Mouse (Mus musculus) left cerebral cortex, adult 8-10 months (tissue): ENCODE measurements around the gene Tmem88. TPM values are rescaled to one million over a fixed set of nuclear protein-coding genes. Genes with fewer than 3 reads are reported as not detected.

ENCODE experiments used
- DNase-seq, 2 experiments: peaks; one replicate each; pipeline ENCODE4 v3.0.0; 2022; ENCODE audit warnings: low spot score in 2 of 2
- total RNA-seq, 4 experiments: library from RNA; stranded (reverse); gene quantifications; 2 replicates each; pipeline ENCODE4 v1.2.4; 2022

Gene Tmem88
- total RNA-seq, 4 experiments from 2014 or later = 3.3 to 4.8 (median 3.5) TPM

DNA sequence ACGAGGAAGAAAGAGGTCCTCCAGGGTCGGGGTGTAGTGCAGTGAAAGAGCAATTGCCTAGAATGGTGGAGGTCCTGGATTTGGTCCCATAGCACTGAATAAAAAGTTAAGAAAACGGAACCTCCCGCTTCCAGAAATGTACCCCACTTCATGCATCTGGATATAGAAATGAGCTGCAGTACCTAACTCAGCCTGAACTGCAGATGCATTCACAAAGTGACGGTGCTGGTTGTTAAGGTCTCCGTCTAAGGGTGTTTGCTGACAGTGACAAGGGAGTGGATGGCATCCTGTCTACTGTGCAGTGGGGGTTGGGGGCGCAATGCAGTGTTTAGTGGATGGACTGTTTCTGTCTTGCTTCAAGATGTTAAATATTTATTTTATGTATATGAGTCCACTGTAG is 11.3 kb downstream of the Tmem88 start:
- no peak for DNase-seq

- no peak for DNase-seq
These were observed 13.1 kb downstream of the Tmem88 start for GRCm38 (mm10) chr11:69384979-69385378.

DNA sequence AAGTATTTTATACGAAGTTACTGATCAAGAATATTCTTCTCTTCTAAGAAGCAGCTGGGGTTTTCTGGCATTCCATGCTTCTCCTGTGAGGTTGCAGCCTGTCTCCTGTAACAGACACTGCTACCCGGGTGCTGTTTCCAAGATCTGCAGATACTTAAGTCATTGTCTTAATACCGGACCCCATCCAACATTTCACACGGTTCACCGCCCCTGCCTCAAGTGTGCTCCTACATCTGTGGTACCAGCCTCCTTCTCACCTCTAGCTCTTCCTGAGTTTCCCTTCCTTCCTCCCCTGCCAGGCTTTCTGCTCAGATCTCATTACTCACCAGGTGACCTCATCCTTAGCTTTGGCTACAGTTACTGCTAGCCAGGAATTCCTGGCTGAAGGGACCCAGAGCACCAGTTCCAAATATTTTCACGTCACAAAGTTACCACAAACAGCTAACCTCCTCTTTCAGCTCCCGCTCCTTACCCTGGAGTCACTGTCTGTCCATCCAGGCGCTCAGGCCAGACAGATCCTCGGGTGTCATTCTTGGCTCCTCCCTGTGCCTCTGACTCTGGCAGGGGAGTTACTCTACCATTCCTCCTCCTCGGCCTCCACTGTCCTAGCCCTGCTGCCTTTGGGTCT is 15.4 kb downstream of the Tmem88 start:
- no peak for DNase-seq

- no peak for DNase-seq
These were observed 16.7 kb downstream of the Tmem88 start for GRCm38 (mm10) chr11:69381356-69381755.

DNA sequence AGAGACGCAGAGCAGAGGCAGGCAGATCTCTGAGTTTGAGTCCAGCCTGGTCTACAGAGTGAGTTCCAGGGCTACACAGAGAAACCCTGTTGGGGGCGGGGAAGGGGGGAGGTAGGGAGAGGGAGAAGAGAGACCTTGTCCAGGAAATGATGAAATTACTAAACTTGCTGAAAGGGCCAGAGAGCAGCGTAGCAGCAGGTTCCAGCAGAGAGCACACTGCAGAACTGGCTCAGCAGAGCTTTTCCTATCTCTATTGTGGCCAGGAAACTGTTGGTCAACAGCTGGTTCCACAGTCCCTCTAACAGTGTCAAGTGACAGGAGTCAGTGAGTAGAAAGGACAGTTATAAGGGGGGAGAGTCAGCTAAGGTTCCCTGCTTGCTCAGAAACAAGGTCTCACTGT is 18.4 kb downstream of the Tmem88 start:
- no peak for DNase-seq

- no peak for DNase-seq
These were observed 20.3 kb downstream of the Tmem88 start for GRCm38 (mm10) chr11:69377766-69378165.

DNA sequence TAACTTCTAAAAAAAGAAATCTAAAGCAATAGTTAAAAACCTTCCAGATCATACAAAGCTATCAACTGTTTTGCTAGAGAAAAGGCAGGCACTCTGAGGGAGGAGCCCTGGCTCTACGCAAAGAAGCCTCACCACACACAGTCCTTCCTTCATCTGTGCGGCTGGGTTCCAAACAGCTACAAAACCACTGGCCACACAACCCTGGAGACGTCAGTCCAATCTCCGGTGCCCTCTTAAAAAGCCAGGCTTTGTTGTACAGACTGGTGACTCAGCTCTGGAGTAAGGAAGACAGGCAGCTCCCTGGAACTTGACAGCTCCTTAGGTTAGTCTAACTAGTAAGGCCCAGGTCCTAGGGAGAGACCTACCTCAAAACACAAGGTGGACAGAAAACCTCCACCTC is 22.4 kb downstream of the Tmem88 start:
- no peak for DNase-seq

DNA sequence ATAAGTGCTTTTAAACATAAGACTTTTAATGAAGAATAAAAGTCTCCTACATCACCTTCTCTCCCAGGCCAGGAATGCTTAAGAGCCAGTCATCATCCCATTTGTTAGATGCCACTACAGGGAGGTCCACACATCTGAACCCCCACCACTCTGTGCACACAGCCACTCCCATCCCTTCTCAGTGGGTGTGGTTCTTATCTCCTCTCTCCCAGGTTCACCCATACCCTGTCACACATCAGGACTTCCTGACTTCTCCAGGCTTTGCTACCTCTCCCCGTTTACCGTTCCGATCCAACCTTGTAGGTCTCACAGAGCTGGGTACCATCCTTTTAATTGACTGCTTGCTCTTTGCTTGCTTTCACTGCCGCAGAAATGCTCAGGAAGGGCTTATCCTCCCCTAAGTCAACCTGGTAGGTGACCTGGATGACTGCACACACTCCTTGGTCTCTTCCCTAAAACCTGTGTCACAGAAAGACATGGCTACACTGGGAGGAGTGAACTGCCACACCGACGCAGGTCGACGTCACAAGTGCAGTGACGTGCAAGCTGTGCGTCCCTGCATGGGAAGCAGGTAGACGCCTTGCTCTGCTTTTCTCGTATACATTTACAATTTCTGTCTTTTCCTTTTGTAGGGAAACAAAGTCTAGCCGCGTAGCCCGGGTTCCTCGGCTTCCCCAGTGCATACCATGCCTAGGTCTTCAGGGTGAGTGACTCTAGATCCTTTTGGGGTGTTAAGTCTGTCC is 24.6 kb downstream of the Tmem88 start:
- no peak for DNase-seq

- DNase-seq = no peak
These were observed 25.3 kb downstream of the Tmem88 start for GRCm38 (mm10) chr11:69372780-69373170.

DNA sequence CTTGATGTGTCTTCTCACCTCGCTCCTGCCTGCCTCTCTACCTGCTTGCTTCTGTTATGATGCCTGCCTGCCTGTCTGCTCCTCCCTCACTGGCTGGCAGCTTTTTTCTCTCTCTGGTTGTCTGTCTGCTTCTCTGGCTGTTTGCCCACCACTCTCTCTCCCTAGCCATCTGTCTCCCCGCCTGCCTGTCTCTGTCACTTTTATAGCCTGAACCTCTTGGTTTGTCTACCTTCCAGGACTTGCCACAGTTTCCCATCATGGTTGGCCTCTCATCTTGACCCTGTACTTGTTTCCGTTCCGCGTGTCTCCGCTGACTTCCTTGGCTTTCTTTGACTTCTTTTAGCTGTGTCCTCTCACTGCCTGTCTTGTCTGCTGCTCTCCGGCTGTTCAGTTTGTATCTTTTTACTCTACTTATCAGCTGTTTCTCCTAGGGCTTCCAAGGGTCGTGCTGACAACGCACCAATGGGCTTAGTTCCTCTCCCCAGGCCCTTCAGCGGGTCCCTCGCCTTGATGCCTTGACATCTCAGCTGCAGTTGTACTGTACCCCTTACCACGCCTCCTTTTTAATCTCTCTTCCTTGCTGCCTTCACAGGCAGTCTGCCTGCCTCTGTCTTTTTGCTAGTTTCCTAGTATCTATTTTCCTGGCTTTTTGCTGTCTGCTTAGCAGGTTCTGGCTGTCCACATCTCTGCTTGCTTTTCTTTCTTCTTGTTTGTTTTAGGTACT is 25.8 kb downstream of the Tmem88 start:
- DNase-seq = peak in 1 of 2 experiments; percentile 60

- peak in 1 of 2 experiments; percentile 32 for DNase-seq
These were observed 26.4 kb downstream of the Tmem88 start for GRCm38 (mm10) chr11:69371601-69372000.

DNA sequence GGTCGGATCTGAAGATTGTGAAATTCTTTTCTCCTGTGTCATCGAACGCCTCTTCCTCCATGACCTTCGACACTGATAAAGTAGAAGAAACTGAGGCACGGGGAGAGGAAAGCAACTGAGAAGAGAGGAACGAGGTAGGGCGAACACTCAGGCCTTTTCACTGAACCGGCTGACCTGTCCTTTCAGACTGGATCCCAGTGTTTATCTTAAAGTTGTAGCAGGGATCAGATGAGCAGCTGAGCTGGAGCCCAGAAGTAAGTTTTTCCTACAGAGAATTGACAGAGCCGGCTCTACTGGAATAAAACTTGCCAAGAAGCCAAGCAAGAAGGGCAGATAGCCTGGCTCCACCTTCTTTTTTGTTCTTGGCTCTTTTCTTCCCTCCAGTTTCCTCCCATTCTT is 27.2 kb downstream of the Tmem88 start:
- DNase-seq = no peak

GRCm38 (mm10) chr11:69369990-69370816 is 27.8 kb downstream of the Tmem88 start:
- no peak for DNase-seq

GRCm38 (mm10) chr11:69369215-69369989 is 28.6 kb downstream of the Tmem88 start, which contains the start of gene Chd3:
Gene Chd3 (minus strand): TSS chr11:69369406.
- DNase-seq = no peak

- DNase-seq = peak in 1 of 2 experiments; percentile 53
These were observed 29.4 kb downstream of the Tmem88 start for GRCm38 (mm10) chr11:69368356-69369214.

GRCm38 (mm10) chr11:69367616-69368355 is 30.2 kb downstream of the Tmem88 start:
- DNase-seq = peak in 1 of 2 experiments; percentile 55

DNA sequence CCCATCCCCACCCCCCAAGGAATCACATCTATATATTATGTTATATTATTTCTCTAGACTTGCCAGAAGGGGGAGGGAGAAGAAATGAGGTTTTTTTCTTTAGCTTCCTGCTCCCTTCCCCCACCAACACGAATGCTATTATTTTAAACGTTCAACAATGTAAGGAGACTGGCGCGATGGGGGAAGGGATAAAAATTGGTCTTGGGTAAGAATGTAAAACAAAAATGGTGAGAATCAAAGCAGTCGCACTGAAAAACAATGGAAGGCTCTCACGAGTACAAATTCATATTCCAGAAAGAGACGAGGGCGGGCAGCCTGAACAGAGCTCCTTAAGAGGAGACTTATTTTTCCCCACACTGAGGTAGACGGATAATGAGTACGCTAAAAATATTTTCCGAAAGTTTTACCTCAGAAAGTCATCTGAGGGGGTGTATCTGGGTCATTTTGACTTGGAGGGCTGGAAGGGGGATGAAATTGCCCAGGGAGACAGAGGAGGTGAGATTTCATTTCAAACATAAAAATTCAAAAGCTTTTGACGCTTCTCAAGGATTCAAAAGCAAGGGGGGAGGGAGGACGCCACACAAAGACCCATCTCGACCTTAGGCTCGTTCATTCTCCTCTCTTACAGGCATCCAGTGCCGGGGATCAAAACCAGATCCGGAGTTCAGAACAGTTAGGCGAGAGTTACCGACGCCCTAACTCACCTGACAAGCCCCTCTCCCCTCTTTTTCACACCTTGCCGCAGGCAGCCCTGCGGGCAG is 31.0 kb downstream of the Tmem88 start:
- DNase-seq = no peak
